Mouse (Mus musculus): ENCODE data around the gene Gm1043.

- TF ChIP-seq CTCF (IDR thresholded peaks at IDR 0.05; ENCODE audit: extremely low read depth, insufficient read depth, insufficient read length, insufficient replicate concordance) (no peak), POLR2A (IDR thresholded peaks at IDR 0.05; ENCODE audit: low read depth, low read length) (no peak)
Observed at GRCm38 (mm10) chr5:37220575-37220974, 135.4 kb downstream of the Gm1043 start.
